Mouse (Mus musculus): ENCODE measurements around the gene Cbll1.

The Cbll1 gene

DNA sequence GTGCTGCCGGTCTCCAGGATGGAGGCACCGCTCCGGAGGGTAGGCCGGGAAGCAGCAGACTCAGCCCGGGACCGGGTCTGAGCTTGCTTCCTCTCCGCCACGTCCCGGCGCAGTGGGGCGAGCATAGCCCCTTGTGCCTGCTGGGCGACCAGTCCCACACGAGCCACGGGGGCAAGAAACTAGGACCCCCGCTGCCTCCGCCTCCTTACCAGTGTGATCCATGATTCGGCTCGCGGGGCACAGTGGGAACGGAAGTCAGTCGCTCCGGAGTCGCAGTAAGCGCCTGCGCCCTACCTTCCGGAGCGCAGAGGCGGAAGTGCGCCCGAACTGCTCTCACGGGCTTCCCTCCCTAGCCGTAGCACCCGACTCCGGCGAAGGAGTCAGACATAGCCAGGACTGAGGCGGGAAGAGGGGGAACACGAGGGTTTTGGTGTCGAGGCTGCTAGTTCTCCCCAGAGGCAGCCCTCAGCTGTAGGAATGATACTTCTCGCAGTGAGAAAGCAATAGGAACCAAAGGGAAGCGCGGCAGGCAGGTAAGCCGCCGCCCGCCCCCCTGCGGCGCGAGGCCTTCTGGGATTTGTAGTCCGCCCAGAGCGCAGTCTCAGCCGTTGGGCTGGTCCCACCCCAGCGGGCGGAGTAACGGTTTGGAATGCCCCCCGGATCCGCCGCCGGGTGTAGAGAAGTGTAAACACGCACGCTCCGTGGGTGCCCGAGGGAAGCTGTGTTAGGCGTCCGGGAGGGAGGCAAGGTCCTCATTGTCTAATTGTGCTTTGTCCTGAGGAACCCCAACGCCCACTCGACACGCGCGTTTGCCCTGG lies at the start of gene Cbll1:
Gene Cbll1 (minus strand): TSS at position 303 of the 818 bp plus-strand sequence.
- peak; percentile 95 to 96 for DNase-seq

DNA sequence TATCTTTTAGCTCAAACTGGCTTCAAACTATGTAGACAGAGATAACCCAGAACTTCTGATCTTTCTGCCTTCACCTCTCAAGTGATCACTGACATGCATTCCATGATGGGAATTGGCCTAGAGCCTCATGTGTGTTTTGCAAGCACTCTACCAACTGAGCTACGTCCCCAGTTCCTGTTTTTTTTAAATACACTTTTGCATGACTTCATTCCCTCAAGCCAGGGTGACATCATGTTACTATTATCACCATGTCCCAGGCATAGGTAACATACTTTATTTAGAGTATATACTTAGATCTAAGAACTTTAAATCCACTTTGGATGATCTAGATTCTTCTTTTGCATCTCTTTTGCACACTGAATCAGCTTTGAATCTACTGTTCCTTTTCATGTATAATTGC lies 46.6 kb upstream of the Cbll1 start:
- DNase-seq: no peak

DNA sequence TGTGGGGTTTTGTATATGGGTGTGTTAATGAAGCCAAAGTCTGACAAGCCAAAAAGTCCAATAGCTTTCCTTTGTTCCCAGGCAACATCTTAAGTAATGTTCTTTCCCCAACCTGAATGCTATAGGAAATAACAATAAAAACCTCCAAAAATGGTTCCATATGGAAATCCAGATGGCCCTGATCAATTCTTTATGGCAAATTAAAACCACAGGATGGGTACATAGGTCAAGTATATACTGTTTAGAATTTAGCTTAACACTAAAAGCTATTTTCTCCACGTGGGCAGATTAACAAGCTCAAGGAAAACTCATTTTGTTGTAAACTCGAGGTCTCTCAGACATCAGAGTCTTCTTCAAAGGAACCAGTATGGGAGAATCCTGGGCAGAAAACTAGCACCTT lies 45.8 kb upstream of the Cbll1 start:
- DNase-seq: no peak

DNA sequence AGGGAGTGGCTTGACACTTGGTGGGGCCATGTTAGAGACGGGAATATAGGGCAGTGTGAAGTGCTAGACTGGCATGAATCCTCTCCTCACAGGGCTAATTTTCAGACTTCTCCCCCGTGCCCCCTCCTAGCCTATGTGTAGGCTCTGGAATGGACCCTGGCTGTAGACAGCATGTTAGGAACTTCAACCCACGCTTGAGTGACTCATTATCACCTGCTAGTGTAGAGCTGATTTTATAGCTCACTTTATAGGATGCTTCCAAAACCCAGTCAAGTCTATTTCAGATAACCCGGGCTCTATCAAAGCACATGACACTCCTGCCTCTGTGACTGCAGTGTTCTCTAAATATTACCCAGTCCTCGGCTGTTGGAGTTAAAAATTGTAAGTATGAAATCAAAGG lies 42.1 kb upstream of the Cbll1 start:
- DNase-seq: no peak

DNA sequence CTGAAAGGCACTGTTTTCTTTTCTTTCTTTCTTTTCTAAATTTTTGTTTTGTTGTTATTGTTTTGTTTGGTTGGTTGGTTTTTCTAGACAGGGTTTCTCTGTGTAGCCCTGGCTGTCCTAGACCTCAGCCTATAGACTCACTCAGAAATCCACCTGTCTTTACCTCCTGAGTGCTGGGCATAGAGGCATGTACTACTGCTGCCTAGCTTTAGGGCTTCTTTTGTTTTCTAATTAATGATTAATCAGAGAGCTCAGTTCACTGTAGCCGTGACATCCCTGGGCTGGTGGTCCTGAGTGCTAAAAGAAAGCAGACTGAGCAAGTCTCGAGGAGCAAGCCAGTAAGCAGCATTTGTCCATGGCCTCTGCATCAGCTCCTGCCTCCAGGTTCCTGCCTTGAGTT lies 40.4 kb upstream of the Cbll1 start:
- DNase-seq: no peak

DNA sequence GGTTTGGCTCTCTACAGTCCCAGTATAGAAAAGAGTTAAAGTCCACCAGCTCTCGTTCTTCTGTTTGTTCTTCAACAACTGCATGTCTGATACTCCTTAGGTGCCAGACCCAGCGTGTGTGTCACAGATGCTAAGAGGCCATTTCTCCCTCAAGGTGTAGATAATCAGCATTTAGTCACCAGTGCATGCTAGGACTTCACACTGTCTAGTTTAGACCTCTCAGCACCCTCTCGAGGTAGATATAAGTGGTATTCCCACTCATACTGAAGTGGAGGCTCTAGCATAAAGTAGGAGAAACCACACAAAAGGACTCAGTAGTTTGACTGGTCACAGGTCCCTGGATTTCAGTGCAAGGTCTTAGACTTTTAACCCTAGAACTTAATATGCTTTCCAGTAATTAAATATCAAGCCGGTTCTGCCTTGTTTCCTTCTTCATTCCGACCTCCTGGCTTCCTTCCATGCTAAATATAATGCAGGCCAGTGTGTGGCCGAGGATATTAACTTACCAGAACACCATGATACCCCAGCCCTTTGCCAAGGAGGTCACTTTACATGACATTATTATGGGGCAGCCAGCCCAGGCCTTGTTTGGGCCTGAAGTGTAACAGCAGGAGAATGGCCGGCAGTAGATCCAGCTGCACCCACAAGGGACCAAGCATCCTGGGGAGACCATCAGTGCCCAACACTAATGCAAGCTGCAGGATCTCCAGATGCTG lies 38.3 kb upstream of the Cbll1 start:
- no peak for DNase-seq

DNA sequence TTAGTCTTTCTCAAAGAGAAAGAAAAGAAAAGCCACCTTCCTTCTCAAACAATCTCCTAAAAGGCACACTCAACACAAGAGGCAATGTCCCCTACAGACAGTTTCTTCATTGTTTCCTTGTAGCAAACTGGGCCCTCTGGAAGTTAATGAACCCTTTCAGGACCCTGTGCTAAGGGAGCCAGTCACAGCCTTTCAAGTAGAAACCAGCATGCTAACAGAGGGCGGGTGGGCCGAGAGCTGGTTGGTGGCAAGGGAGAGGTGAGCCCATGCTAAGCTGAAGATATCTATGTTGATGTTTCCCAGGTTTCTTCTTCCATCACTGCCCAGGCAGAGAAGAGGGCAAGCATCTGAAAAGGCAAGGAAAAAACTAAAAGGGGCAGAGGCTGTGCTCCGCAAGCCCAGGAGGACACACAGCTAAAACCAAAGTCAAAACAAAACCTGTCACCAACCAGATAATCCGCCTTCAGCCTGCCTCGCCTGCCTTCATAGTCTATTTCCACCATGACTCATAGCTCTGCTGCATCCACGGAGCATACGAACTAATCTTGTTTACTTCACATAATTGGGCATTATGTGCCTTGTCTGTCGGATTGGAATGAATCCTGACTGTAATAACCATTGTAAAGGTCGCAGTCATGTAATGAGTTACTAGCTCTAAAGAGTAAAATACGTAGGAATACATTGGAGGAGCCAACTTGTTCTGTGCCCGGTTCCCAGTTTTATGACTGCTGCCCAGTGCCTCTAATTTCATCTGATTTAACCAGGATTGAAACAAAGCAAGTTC lies 34.8 kb upstream of the Cbll1 start:
- DNase-seq: no peak

DNA sequence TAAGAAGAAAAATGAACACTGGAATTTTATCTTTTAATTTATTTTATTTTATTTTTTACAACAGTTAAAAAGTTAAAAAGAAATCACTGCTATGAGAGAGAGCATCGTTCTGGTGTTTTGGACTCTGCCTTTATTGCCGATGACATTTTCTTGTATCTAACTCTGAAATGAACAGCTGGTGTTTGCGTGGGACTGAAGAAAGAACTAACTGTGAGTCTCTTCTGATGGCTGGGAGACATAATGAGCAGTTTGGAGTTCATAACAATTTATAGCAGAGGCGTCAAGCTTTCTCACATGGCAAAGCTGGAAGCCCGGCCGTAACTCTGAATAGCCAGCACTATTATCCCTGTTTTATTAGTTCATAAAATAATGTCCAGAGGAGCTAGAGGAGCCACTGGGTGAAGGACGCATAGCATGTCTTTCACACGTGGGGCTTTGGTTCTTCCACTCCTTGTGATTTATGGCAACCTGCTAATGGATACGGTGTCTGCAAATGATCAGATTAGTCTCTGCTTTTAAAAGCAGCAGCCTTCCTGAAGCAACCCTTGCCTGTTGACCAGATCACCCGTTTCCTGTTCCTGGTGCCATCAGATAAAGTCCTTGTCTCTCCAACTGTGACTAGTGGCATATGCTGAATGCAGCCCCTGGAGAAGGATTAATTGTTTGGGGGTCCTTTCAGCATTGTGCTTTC lies 33.9 kb upstream of the Cbll1 start:
- no peak for DNase-seq

DNA sequence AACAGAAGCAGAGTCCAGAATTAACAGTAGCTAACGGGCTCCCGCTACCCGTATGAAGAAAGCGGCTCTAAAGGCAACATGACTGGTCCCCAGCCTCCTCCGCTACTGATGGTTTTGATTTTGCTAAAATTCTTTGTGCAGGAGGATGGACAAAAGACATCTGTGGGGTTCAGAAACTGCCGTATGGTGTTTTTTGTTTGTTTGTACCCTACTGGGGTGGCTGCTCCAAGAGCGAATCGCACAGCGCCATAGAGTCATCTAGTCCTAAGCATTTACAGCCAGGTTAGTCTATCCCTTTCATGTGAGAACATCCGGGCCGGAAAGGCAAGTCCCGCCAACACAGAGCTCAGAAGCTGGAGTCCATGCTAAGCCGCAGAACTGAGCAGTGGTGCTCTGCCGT lies 32.6 kb upstream of the Cbll1 start:
- DNase-seq: no peak

DNA sequence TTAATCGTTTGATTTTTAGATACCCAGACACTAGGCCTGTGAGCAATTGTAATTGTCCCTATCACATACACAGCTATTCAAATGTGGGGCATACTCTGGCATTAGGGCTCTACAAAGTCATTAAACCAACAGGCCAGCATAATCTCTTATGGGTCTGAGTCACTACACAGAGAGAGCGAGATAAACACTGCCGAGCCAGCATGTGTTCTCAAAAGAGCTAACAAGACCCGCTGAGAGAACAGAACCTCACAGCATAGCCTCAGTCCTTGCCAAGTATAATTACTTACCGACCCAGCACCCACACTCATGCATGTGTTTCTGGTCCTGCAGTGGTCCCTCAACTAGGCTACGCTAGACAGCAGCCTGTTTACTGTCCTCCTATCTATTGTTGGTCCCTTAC lies 28.0 kb upstream of the Cbll1 start:
- DNase-seq: no peak

DNA sequence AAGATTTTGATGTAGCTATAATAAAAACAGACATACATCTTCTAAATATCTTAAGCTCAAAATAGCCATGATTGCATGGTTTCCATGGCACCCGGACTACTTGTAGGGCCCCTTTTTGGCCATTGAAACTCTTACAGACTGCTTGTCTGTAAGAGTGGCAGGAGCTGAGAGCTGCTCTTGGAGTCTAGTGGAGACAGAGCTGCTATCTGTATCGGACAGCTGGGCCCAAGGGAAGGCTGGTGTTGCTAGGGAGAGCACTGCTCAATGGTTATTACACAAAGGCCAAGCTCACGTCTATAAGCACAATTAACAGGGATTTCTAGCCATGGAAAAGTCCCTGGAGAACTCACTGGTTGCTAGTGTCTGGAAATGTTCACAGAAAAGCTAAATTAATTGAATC lies 22.0 kb upstream of the Cbll1 start:
- DNase-seq: no peak

DNA sequence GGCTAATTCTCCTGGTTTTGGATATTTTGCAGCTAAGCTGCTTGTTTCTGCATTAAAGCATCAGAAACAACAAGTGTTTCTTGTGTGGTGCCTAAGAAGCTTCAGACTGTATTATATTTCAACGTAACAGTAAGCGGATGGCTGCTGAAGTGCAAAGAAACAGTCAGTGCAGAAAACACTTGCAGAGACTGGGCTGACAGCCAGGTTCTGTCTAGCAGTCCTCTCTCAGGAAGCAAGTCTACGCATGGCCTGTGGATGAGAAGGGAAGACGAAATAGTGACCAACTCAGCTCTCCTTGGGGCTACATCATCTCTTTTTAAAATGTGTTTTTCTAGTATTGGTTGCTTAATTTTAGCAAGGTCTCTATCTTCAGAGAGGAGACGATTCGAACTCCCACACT lies 20.7 kb upstream of the Cbll1 start:
- DNase-seq: peak in 1 of 2 experiments; percentile 12

DNA sequence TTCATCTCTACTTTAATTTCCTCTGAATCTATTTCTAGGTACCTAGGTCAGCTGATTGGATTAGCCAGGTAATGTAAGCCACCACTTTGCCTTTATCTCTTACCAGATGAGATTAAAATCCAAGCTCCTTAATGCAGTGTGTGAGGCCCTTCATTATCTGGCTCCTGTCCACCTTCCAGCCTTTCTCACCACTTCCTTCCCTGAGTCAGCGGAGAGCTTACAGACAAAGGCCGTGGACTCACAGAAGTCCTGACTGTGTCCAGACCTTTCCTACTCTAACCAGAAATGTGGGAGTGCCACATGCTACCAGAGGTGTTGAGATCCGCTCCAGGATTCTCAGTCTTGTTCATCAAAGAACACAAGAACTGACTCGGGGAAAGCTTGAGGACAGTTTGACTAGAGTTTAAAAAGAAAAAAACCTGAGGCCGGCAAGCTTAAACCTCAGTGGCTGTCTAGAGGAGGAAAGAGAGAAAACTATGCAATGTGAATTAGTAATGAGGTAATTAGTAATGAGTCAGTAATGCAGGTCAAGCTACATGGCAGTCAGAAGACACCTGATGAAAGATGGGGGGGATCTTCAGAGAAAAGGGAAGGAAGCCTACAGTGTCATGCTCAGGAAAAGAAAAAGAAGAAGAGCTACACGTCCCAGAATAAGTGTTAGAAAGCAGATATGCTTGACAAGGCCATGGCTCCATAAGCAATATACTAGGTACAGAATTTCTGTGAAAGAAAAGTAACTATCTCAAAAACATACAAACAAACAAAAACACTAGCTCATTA lies 14.5 kb upstream of the Cbll1 start:
- DNase-seq: no peak

DNA sequence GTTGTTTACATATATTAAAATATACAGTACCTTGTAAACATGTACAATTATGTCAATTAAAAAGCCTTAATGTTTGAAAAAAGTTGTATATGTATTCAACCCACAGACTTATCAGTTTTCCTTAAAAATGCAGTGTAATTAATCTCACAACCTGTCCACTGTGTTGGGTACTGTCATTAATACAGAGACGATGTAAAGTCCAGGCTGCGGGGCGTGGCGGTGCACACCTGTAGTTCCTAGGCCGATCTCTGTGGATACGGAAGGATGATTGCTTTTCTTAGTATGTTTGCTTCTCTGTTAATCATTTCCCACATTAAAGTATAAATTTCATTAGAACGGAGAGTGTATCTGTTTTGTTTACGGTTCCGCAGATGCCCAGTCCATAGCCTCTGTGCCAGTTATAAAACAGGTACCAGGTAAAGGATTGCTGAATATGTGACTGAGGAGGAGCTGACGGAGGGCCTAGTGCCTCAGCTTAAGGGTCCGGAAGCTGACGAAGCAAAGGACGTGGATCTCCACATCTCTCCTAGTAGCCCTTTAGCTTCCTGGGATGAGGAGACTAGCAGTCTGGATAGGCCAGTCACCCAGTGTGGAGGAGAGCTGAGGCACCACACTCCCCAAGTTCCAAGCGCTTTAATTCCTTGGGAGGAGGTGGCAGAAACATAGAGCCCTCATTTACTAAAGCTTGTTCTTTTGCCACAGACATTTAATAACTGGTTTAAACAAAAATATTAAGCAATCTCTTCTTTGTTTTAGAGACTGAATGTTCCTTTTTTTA lies 13.4 kb upstream of the Cbll1 start:
- no peak for DNase-seq

DNA sequence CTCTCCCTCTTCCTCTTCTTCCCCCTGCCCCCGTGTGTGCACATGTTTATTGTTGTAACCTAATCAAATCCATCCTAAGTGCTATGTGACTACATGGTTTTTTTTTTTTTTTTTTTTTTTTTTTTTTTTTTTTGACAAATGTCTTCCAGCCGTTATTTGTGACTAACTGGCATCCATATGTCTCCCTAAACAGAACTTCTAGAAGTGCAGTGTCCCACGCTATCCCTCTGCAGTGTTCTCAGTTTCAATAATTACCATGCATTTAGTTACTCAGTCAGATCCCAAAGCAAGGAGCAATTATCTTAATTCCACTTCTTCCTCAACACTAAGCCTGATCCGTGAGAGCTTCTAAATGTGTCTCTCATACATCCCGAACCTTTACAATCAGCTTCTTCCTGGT lies 11.8 kb upstream of the Cbll1 start:
- DNase-seq: no peak

DNA sequence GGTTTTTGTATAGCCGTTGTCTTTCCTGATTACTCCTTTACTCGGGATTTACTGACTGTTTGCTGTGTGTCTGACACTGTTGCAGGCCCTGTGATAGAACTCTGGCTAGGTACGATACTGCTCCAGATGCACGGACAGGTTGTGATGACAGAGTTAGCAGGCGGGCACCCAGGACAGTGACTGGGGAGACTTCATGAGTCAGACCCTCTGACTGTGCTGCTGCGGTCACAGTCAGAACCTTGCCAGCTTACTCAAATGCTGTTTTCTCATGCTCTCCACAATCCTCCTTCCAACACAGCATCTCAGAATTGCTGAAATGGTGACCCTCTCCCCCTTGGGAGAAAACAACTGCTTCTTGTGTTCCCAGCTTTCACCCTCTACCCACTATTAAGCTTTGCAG lies 9.1 kb upstream of the Cbll1 start:
- DNase-seq: no peak

DNA sequence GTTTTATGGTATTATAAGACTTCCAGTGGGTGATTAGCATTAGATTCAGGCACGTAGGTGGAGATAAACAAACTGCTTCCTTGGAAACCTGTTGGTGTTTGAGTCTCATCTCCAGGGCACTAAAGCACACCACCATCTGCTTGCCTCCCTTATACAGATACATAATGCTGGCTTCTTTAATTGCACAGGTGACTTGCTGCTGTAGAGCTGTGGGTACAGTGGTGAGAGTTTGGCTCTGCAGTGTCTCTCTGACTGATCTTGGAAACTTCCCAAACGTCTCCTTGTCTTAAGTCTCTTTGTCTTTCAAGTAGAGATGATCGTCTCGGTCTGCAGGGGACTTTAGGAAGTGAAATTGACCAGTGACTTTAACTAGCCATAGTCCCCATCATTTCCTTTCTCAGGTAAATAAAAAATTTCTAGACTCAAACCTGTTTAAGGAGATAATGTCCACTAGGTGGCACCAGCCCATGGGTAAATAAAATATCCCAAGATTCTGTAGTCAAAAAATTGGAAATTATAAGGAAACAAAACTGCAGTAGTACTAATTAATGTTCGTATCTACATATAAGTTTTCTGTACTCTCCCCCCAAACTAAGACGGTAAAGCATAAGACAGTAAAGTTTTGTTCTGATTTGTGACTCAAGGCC lies 8.4 kb upstream of the Cbll1 start:
- no peak for DNase-seq

DNA sequence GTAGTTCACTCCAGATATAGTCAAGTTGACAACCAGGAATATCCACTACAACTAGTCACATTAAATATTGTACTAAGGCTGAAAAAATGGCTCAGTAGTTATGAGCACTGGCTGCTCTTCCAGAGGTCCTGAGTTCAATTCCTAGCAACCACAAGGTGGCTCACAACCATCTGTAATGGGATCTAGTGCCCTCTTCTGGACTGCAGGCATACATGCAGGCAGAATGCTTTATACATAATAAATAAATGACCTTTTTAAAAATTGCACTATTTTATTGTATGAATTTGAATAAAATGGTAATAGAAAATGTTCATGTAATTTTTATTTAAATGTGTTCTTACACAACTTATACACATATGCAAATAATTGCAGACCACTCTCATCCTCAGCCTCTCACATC lies 3.8 kb upstream of the Cbll1 start:
- no peak for DNase-seq

DNA sequence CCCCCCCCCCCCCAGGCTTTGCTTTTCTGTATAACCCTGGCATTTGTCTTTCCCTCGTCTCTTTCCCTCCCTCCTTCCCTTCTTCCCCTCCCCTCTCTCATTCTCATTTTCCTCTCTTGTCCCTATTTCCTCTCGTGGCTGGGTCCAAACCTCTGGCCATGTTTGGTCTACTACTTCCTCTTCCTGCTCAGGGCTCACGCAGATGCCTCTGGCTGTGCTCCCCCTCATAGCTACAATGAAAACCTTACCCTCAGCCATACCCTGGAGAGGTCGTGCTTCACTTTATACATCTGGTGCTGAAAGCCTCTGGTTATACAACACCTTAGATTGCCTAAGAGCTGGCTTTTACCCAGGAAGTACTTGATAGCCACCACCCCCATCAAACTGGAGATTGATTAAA lies 1.9 kb upstream of the Cbll1 start:
- DNase-seq: no peak

DNA sequence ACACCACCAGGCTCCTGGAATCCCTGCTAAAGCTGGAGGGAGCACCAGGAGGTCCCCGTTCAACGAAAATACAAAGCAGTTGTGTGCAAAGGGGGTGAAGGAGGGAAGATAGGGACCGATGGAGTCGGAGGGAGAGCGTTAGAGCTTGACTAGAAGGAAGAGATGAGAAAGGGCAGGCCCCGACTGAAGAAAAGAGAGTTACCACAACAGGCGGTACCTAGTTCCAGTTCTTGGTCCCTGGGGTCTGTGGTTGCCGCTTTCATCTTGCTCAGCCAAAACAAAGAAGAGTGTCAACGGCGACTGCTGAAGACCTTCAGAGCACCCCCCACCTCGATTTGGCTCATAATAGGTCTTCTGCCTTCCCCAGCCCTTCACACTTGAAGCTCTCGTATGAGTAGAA lies 780 bp upstream of the Cbll1 start:
- no peak for DNase-seq

DNA sequence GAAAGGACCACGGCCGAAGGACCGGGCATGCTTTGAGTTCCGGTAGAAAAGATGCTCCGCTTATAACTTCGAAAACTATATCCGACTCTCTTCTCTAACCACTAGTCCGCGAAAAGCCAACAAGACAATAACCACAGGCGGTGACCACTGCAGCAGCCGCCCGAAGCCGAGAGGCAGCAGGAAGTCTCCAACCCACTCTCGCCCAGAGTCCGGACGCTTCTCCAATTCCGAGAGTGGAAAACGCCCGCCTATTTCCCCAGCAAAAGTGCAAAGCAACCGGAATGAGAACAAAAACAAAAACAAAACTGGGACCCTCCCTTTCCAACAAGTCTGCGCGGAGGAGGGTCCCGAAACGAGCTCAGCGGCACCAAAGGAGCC lies 491 bp downstream of the Cbll1 start:
- no peak for DNase-seq
